Mouse (Mus musculus): ENCODE data around the gene Efna4. TPM values are rescaled to one million over a fixed set of nuclear protein-coding genes. Genes with fewer than 3 reads are reported as not detected.

Efna4 gene
- total RNA-seq, 2 experiments from 2014 or later: 0.56 to 0.62 TPM

GRCm38 (mm10) chr3:89330346-89330745 lies 7.5 kb downstream of the Efna4 start:
- DNase-seq: no peak

GRCm38 (mm10) chr3:89328623-89329022 lies 9.2 kb downstream of the Efna4 start:
- DNase-seq: no peak

GRCm38 (mm10) chr3:89327371-89327870 lies 10.4 kb downstream of the Efna4 start:
- DNase-seq: no peak

- DNase-seq: no peak
Measured at GRCm38 (mm10) chr3:89325882-89326281, 11.9 kb downstream of the Efna4 start.

- DNase-seq: peak; percentile 88
Measured at GRCm38 (mm10) chr3:89322514-89323165, 15.2 kb downstream of the Efna4 start, which contains the start of gene Efna3. Efna3 (minus strand) TSS chr3:89322965.

GRCm38 (mm10) chr3:89322131-89322500 lies 15.7 kb downstream of the Efna4 start:
- DNase-seq: no peak

GRCm38 (mm10) chr3:89321183-89322130 lies 16.4 kb downstream of the Efna4 start:
- DNase-seq: no peak

- DNase-seq: peak in 1 of 2 experiments; percentile 56
Measured at GRCm38 (mm10) chr3:89320581-89321182, 17.1 kb downstream of the Efna4 start.

- DNase-seq: no peak
Measured at GRCm38 (mm10) chr3:89319591-89320350, 18.1 kb downstream of the Efna4 start.

- DNase-seq: no peak
Measured at GRCm38 (mm10) chr3:89318971-89319590, 18.7 kb downstream of the Efna4 start.

- DNase-seq: no peak
Measured at GRCm38 (mm10) chr3:89318316-89318715, 19.5 kb downstream of the Efna4 start.

- no peak for DNase-seq
Measured at GRCm38 (mm10) chr3:89317246-89317645, 20.6 kb downstream of the Efna4 start.

- peak; percentile 84 to 88 for DNase-seq
Measured at GRCm38 (mm10) chr3:89316833-89317232, 21.0 kb downstream of the Efna4 start.

- no peak for DNase-seq
Measured at GRCm38 (mm10) chr3:89315930-89316831, 21.6 kb downstream of the Efna4 start.

- peak; percentile 77 to 78 for DNase-seq
Measured at GRCm38 (mm10) chr3:89315195-89315929, 22.5 kb downstream of the Efna4 start.

GRCm38 (mm10) chr3:89314791-89315190 lies 23.0 kb downstream of the Efna4 start:
- DNase-seq: no peak

GRCm38 (mm10) chr3:89314340-89314739 lies 23.5 kb downstream of the Efna4 start:
- no peak for DNase-seq

GRCm38 (mm10) chr3:89308089-89308488 lies 29.7 kb downstream of the Efna4 start:
- peak; percentile 37 to 56 for DNase-seq

GRCm38 (mm10) chr3:89305551-89306325 lies 32.1 kb downstream of the Efna4 start:
- DNase-seq: no peak
